Mouse (Mus musculus) heart, adult 8-10 months (tissue): ENCODE data around the gene 9130019O22Rik. TPM values are rescaled to one million over a fixed set of nuclear protein-coding genes. Genes with fewer than 3 reads are reported as not detected.
"Not testable (repeated sequence)": the region's sequence is repeated elsewhere in the genome, so short reads cannot be mapped to it uniquely, and the experiment has no call there.

Experiments used
- DNase-seq: peaks from one replicate; pipeline ENCODE4 v3.0.0; 2022; ENCODE audit warnings: low spot score
- total RNA-seq, 4 experiments: library from RNA; stranded (reverse); gene quantifications; 2 replicates each; pipeline ENCODE4 v1.2.4; 2022

9130019O22Rik gene
- total RNA-seq, 4 experiments from 2014 or later, result 1.8 to 2.5 (median 2.0) TPM

GRCm38 (mm10) chr7:127342332-127342731 lies 44.6 kb downstream of the 9130019O22Rik start:
- no peak for DNase-seq

- not testable (repeated sequence) for DNase-seq
These were observed 45.1 kb downstream of the 9130019O22Rik start for GRCm38 (mm10) chr7:127341861-127342260.

GRCm38 (mm10) chr7:127341356-127341755 lies 45.6 kb downstream of the 9130019O22Rik start:
- no peak for DNase-seq

- no peak for DNase-seq
These were observed 49.3 kb downstream of the 9130019O22Rik start for GRCm38 (mm10) chr7:127337636-127338035.

GRCm38 (mm10) chr7:127335604-127336003 lies 51.4 kb downstream of the 9130019O22Rik start:
- DNase-seq, result no peak

- DNase-seq, result no peak
These were observed 53.7 kb downstream of the 9130019O22Rik start for GRCm38 (mm10) chr7:127333240-127333639.

Other genes with a start within 250 kb of the 9130019O22Rik start
- gene Spn, start 249.3 kb downstream of the 9130019O22Rik start, total RNA-seq, result under 1 TPM; 0.38 to 0.57 (median 0.46) TPM
- 10 to 100 TPM; 36.2 to 45.1 (median 40.6) TPM for gene Cd2bp2, start 191.1 kb downstream of the 9130019O22Rik start, total RNA-seq
- gene Tbc1d10b, start 178.7 kb downstream of the 9130019O22Rik start, total RNA-seq, result 10 to 100 TPM; 17.4 to 24.4 (median 23.0) TPM
- 10 to 100 TPM in 1 of 4 experiments, 1 to 10 TPM in 3; 6.2 to 14.1 (median 8.2) TPM for gene Mylpf, start 178.3 kb downstream of the 9130019O22Rik start, total RNA-seq
- 1 to 10 TPM; 5.2 to 6.4 (median 5.8) TPM for gene Zfp553, start 154.1 kb downstream of the 9130019O22Rik start, total RNA-seq
- 1 to 10 TPM; 2.1 to 3.9 (median 2.6) TPM for gene Sept1, start 154.0 kb downstream of the 9130019O22Rik start, total RNA-seq
- 10 to 100 TPM; 15.3 to 21.7 (median 17.1) TPM for gene Zfp771, start 142.9 kb downstream of the 9130019O22Rik start, total RNA-seq
- 10 to 100 TPM; 40.5 to 45.6 (median 40.9) TPM for gene Dctpp1, start 126.5 kb downstream of the 9130019O22Rik start, total RNA-seq
- gene Sephs2, start 113.1 kb downstream of the 9130019O22Rik start, total RNA-seq, result 10 to 100 TPM; 24.2 to 31.6 (median 31.0) TPM
- 1 to 10 TPM; 1.1 to 2.0 (median 1.6) TPM for gene Itgal, start 90.9 kb downstream of the 9130019O22Rik start, total RNA-seq
- gene Zfp768, start 41.6 kb downstream of the 9130019O22Rik start, total RNA-seq, result 10 to 100 TPM; 37.1 to 43.4 (median 41.5) TPM
- gene Zfp747, start 11.1 kb downstream of the 9130019O22Rik start, total RNA-seq, result 1 to 10 TPM; 3.2 to 4.3 (median 3.7) TPM
- 1 to 10 TPM; 2.9 to 5.1 (median 3.9) TPM for gene E430018J23Rik, start 6.5 kb upstream of the 9130019O22Rik start, total RNA-seq
- 1 to 10 TPM; 2.3 to 4.4 (median 3.2) TPM for gene Zfp764, start 19.7 kb upstream of the 9130019O22Rik start, total RNA-seq
- 1 to 10 TPM; 4.2 to 4.8 (median 4.3) TPM for gene Zfp688, start 34.9 kb upstream of the 9130019O22Rik start, total RNA-seq
- 1 to 10 TPM; 1.2 to 2.1 (median 1.4) TPM for gene Zfp689, start 62.0 kb upstream of the 9130019O22Rik start, total RNA-seq
- gene Prr14, start 72.4 kb upstream of the 9130019O22Rik start, total RNA-seq, result 10 to 100 TPM; 25.6 to 27.9 (median 27.3) TPM
- gene Fbrs, start 92.0 kb upstream of the 9130019O22Rik start, total RNA-seq, result 10 to 100 TPM; 27.5 to 36.1 (median 30.5) TPM
- 10 to 100 TPM; 51.8 to 60.5 (median 55.2) TPM for gene Srcap, start 124.8 kb upstream of the 9130019O22Rik start, total RNA-seq
- 10 to 100 TPM in 2 of 4 experiments, 1 to 10 TPM in 2; 8.8 to 10.9 (median 10.2) TPM for gene Gm42715, start 132.4 kb upstream of the 9130019O22Rik start, total RNA-seq
- gene Tmem265, start 174.2 kb upstream of the 9130019O22Rik start, total RNA-seq, result not detected
- gene Phkg2, start 186.2 kb upstream of the 9130019O22Rik start, total RNA-seq, result 10 to 100 TPM; 12.1 to 20.9 (median 17.3) TPM
- 10 to 100 TPM; 10.1 to 15.2 (median 14.4) TPM for gene Ccdc189, start 201.4 kb upstream of the 9130019O22Rik start, total RNA-seq
- gene Rnf40, start 201.6 kb upstream of the 9130019O22Rik start, total RNA-seq, result 10 to 100 TPM; 38.1 to 42.6 (median 40.3) TPM
- gene Zfp629, start 228.6 kb upstream of the 9130019O22Rik start, total RNA-seq, result 10 to 100 TPM; 19.9 to 23.4 (median 20.0) TPM